Mouse (Mus musculus) heart, embryonic 11.5 days (tissue): Measurements from ENCODE around the gene Naif1. TPM values are rescaled to one million over a fixed set of nuclear protein-coding genes. Genes with fewer than 3 reads are reported as not detected.
"Not testable (repeated sequence)": the region's sequence is repeated elsewhere in the genome, so short reads cannot be mapped to it uniquely, and the experiment has no call there.

Source experiments
- ATAC-seq: fragments of 200-750 bp; cut with Nextera tagmentation; replicated peaks from 2 replicates; pipeline ENCODE4 v1.8.0; 2017; ENCODE audit warnings: moderate library complexity; ENCODE audit not compliant: insufficient number of reproducible peaks, low FRiP score, low TSS enrichment
- H3K27ac ChIP-seq: fragments of 300-500 bp; sonication (generic); 2 replicates; pipeline ENCODE4 v1.5.1; 2014; ENCODE audit warnings: mild to moderate bottlenecking, low read depth, low read length
- H3K27me3 ChIP-seq: fragments of 300-500 bp; sonication (generic); 2 replicates; pipeline ENCODE4 v1.6.1; 2014; ENCODE audit warnings: mild to moderate bottlenecking, low read length, mixed read lengths; ENCODE audit not compliant: control insufficient read depth, insufficient read depth
- H3K36me3 ChIP-seq: fragments of 300-500 bp; sonication (generic); 2 replicates; pipeline ENCODE4 v1.6.1; 2014; ENCODE audit warnings: mild to moderate bottlenecking, low read length, moderate library complexity, mixed read lengths; ENCODE audit not compliant: control insufficient read depth, insufficient read depth
- H3K4me1 ChIP-seq: fragments of 300-500 bp; sonication (generic); 2 replicates; pipeline ENCODE4 v1.6.1; 2014; ENCODE audit warnings: low read length; ENCODE audit not compliant: control insufficient read depth, insufficient read depth
- H3K4me2 ChIP-seq: fragments of 300-500 bp; sonication (generic); 2 replicates; pipeline ENCODE4 v1.6.1; 2014; ENCODE audit warnings: mild to moderate bottlenecking, moderate library complexity
- H3K4me3 ChIP-seq: fragments of 300-500 bp; sonication (generic); 2 replicates; pipeline ENCODE4 v1.5.1; 2014; ENCODE audit warnings: low read depth, low read length
- H3K9ac ChIP-seq: fragments of 300-500 bp; sonication (generic); 2 replicates; pipeline ENCODE4 v1.6.1; 2014; ENCODE audit warnings: mild to moderate bottlenecking, low read depth, low read length, moderate library complexity
- H3K9me3 ChIP-seq: fragments of 300-500 bp; sonication (generic); replicated peaks from 2 replicates; pipeline ENCODE4 v1.6.1; 2016; ENCODE audit warnings: low read length; ENCODE audit not compliant: control insufficient read depth
- WGBS: fragments of 180-500 bp; shearing (Covaris S2); extraction: QIAGEN DNeasy Blood & Tissue Kit; methylation state at CpG from one replicate; pipeline ENCODE4 v1.1.7; 2014; ENCODE audit not compliant: insufficient replicate concordance; 5-methylcytosine and 5-hydroxymethylcytosine counted together
- polyA plus RNA-seq: library from polyadenylated mRNA; unstranded; fragments of >200 nt; fragmentation: Nextera tagmentation; extraction: Ambion mirVana; gene quantifications from 2 replicates; pipeline ENCODE4 v1.2.1, GENCODE M21; 2014

Naif1 gene
- polyA plus RNA-seq, 1 experiment from 2014 or later = 5.1 TPM

- Histone ChIP-seq H3K27ac (no peak overlapping the region), H3K4me2 (no peak overlapping the region), H3K9ac (no peak overlapping the region), H3K9me3 (no peaks in the 10 kb centered on the region), H3K4me3 (no peak overlapping the region), H3K27me3 (no peaks in the 10 kb centered on the region), H3K36me3 (no peaks in the 10 kb centered on the region; the same call in 1 of the 2 replicates), H3K4me1 (0 out of 2 replicates have a peak, but pooled peaks cover 8% of the 10 kb centered on the region)
- WGBS = 77% methylated on average over 2 of the region's 2 CpGs
- no peak for ATAC-seq
Observed at GRCm38 (mm10) chr2:32458300-32458699, 8.0 kb downstream of the Naif1 start.

- no peak overlapping the region for H3K27ac ChIP-seq
- H3K9ac ChIP-seq = no peak overlapping the region
- no peaks in the 10 kb centered on the region for H3K27me3 ChIP-seq
- H3K4me3 ChIP-seq = no peak overlapping the region
- WGBS = 88% methylated on average over 2 of the region's 2 CpGs
- H3K9me3 ChIP-seq = no peaks in the 10 kb centered on the region
- H3K36me3 ChIP-seq = no peaks in the 10 kb centered on the region; the same call in 1 of the 2 replicates
- H3K4me2 ChIP-seq = no peak overlapping the region
- H3K4me1 ChIP-seq = peaks cover 11% of the 10 kb centered on the region
- ATAC-seq = no peak
Observed at GRCm38 (mm10) chr2:32459657-32460056, 9.4 kb downstream of the Naif1 start.

- H3K36me3 ChIP-seq = no peaks in the 10 kb centered on the region
- H3K9me3 ChIP-seq = no peaks in the 10 kb centered on the region
- peaks cover 17% of the 10 kb centered on the region for H3K4me1 ChIP-seq
- H3K27me3 ChIP-seq = no peaks in the 10 kb centered on the region
- WGBS = 73% methylated on average over 2 of the region's 2 CpGs
- no peak overlapping the region for H3K4me3 ChIP-seq
- H3K27ac ChIP-seq = 0 out of 2 replicates have a peak overlapping the region, but pooled peaks have one; percentile 64
- ATAC-seq = no peak
- no peak overlapping the region for H3K9ac ChIP-seq
- H3K4me2 ChIP-seq = no peak overlapping the region
Observed at GRCm38 (mm10) chr2:32463773-32464172, 13.5 kb downstream of the Naif1 start.

GRCm38 (mm10) chr2:32464212-32464891, 14.1 kb downstream of the Naif1 start:
- no peaks in the 10 kb centered on the region for H3K36me3 ChIP-seq
- H3K27ac ChIP-seq = peak overlapping the region; percentile 64
- peaks cover 17% of the 10 kb centered on the region for H3K4me1 ChIP-seq
- no peaks in the 10 kb centered on the region for H3K27me3 ChIP-seq
- H3K9me3 ChIP-seq = no peaks in the 10 kb centered on the region
- no peak overlapping the region for H3K4me3 ChIP-seq
- H3K4me2 ChIP-seq = no peak overlapping the region
- H3K9ac ChIP-seq = no peak overlapping the region
- peak; percentile 61 for ATAC-seq
- WGBS = 29% methylated on average over 6 of the region's 6 CpGs

GRCm38 (mm10) chr2:32471001-32471680, 20.9 kb downstream of the Naif1 start:
- Histone ChIP-seq H3K27me3 (no peaks in the 10 kb centered on the region), H3K4me1 (no peaks in the 10 kb centered on the region), H3K4me3 (no peak overlapping the region), H3K4me2 (no peak overlapping the region), H3K9me3 (no peaks in the 10 kb centered on the region), H3K27ac (no peak overlapping the region), H3K36me3 (no peaks in the 10 kb centered on the region), H3K9ac (no peak overlapping the region)
- WGBS = 65% methylated on average over 6 of the region's 6 CpGs
- ATAC-seq = no peak

GRCm38 (mm10) chr2:32471681-32472061, 21.4 kb downstream of the Naif1 start:
- no peaks in the 10 kb centered on the region for H3K4me1 ChIP-seq
- WGBS = 79% methylated on average over 6 of the region's 6 CpGs
- H3K4me3 ChIP-seq = no peak overlapping the region
- no peaks in the 10 kb centered on the region for H3K27me3 ChIP-seq
- H3K9me3 ChIP-seq = no peaks in the 10 kb centered on the region
- H3K9ac ChIP-seq = no peak overlapping the region
- H3K4me2 ChIP-seq = no peak overlapping the region
- H3K27ac ChIP-seq = no peak overlapping the region
- no peak for ATAC-seq
- no peaks in the 10 kb centered on the region for H3K36me3 ChIP-seq

- H3K9ac ChIP-seq, H3K27ac ChIP-seq, H3K4me1 ChIP-seq, H3K27me3 ChIP-seq, H3K4me2 ChIP-seq, ATAC-seq, H3K36me3 ChIP-seq, H3K9me3 ChIP-seq, H3K4me3 ChIP-seq: not testable (repeated sequence)
- WGBS = 90% methylated on average over 4 of the region's 9 CpGs
Observed at GRCm38 (mm10) chr2:32475361-32475760, 25.1 kb downstream of the Naif1 start.

- Histone ChIP-seq H3K9ac (no peak overlapping the region), H3K4me3 (no peak overlapping the region), H3K27me3 (no peaks in the 10 kb centered on the region), H3K36me3 (no peaks in the 10 kb centered on the region), H3K27ac (no peak overlapping the region), H3K9me3 (no peaks in the 10 kb centered on the region), H3K4me2 (no peak overlapping the region), H3K4me1 (peaks cover 8% of the 10 kb centered on the region; the same call in 1 of the 2 replicates)
- no peak for ATAC-seq
- WGBS = 86% methylated on average over 8 of the region's 8 CpGs
Observed at GRCm38 (mm10) chr2:32482351-32482750, 32.1 kb downstream of the Naif1 start.
